Mouse (Mus musculus): ENCODE data around the gene Nfia.

The Nfia gene

GRCm38 (mm10) chr4:98057246-98057645 lies 284.7 kb downstream of the Nfia start:
- no peak for DNase-seq (ENCODE audit: low read depth, low spot score)

DNA sequence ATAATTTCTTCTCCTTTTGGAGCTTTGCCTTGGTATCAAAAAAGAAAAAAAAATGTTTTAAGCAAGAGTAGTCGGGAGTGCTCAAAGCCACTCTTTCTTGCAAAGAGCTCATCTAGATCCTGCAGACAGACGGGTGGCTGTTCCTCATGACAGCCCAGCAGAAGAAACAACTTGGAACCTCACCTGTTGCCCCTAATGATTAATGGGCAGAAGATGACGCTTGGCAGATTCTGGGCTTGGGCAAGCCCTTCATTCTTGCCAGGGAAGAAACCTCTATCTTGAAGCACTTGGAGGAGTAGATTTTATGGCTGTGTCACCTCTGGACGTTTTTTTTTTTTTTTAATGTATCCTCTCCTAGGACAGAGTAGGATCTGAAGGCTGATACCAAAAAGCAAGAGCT lies 285.2 kb downstream of the Nfia start:
- no peak for DNase-seq (ENCODE audit: low read depth, low spot score)

GRCm38 (mm10) chr4:98058182-98058581 lies 285.6 kb downstream of the Nfia start:
- DNase-seq (ENCODE audit: low read depth, low spot score) = no peak

DNA sequence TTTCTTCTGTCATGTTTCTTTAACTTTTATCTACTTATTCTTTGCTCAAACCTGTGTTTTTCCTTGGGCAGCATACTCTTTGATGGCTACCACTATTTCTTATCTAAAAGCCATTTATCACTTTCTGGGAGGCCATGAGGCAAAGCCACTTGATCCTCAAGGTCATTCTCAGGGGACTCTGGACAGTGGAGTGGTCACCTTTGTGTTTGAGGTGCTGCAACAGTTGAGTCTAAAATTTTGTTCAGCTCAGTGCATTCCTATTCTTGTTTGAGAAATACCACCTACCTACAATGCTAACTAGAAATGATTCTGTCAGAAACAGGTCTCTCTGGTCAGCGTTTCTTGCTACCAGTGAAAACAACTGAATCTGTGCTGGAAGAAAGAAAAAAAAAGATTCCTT lies 288.1 kb downstream of the Nfia start:
- DNase-seq (ENCODE audit: low read depth, low spot score) = no peak

DNA sequence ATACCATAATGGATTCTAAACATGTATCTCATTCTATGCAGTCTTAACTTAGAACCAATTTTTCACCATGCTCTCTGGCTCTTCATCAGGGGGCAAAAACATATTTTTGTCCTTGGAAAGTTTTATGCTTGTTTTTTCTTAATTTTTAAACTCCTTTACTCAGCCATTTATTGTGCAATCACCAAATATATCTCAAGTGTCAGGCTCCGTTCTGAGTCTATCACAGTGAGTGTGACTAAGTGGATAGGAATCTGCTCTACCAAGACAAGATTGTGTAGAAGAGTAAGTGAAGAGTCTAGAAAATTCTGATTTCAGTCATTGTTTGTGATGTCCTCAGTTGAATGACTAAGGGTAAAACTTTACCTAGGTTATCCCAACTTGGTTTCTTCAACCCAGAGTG lies 288.6 kb downstream of the Nfia start:
- DNase-seq (ENCODE audit: low read depth, low spot score) = no peak

GRCm38 (mm10) chr4:98063280-98063679 lies 290.7 kb downstream of the Nfia start:
- no peak for DNase-seq (ENCODE audit: low read depth, low spot score)

- no peak for DNase-seq (ENCODE audit: low read depth, low spot score)
Observed at GRCm38 (mm10) chr4:98076106-98076505, 303.6 kb downstream of the Nfia start.

GRCm38 (mm10) chr4:98076624-98077023 lies 304.1 kb downstream of the Nfia start:
- no peak for DNase-seq (ENCODE audit: low read depth, low spot score)

- no peak for DNase-seq (ENCODE audit: low read depth, low spot score)
Observed at GRCm38 (mm10) chr4:98080586-98080985, 308.1 kb downstream of the Nfia start.

- no peak for DNase-seq (ENCODE audit: low read depth, low spot score)
Observed at GRCm38 (mm10) chr4:98081962-98082361, 309.4 kb downstream of the Nfia start.

DNA sequence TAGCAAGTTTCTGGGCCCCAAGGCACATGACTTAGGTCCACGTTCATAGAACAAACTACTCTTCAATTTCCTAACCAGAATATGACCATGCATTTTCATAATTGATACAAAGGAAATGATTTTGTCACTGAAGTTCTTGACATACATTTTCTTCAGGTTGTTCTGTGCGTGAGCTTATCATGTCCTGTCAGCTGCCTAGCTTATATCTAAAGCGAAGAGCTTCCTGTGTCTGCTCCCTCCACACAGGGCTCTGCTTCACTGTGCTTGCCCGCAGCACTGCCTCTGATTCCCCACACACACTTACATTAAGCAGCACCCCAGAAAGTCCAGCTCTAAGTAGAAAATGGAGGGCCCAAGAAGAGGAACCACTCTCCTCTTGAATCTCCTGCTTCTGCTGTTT lies 310.0 kb downstream of the Nfia start:
- no peak for DNase-seq (ENCODE audit: low read depth, low spot score)

DNA sequence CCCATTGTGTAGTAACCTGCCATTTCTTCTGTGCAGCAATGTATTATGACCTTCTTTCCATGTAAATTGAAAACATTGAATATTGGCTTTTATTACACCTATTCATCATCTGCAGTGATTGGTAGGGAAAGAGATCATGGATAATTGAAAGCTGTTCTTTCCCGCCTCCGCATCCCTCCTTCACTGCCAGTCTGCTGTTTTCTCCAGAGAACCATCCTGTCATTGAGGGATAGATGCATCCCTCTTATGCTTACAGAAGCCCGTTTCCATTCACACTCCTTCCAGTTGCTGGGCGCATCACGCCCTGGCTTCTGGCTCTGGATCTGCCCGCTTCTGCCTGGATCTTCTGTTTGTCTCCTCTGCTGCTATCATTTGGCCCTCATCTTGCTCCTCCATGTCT lies 312.5 kb downstream of the Nfia start:
- DNase-seq (ENCODE audit: low read depth, low spot score) = no peak

DNA sequence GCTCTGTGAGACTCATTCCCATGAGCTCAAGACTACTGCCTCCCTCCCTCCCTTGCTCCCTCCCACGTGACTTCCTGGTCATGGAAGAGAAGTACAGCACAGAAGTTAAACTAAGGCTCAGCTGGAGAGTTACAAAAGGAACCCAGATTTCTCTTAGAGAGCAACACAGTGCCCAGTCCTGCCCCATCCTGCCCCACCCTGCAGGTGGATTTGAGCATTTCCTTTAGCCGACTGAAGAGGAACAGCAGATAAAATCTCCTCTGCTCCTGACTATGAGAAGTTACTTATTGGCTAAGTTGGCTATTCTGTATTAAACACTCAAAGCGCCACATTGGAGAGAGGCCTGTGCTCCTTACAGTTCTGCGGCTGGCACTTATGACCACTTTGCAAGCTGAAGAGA lies 314.4 kb downstream of the Nfia start:
- DNase-seq (ENCODE audit: low read depth, low spot score) = no peak

DNA sequence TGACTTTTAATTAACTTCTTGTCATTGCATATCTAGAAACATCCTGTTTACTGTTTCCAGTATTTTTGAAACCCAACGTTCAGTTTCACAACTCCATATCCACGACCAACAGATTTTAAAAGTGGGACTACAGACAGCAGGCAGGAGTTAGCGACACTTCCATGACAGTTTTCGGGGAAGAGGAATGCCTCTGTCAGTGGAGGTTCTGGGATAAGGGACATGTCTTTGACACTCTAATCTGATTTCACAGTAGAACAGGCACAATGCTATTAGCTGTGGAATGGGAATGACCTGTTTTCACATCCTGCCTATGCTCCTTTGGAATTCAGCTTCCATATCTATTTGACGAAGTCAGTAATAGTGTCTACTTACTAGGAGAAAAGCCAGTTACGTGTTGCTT lies 317.5 kb downstream of the Nfia start:
- DNase-seq (ENCODE audit: low read depth, low spot score) = no peak

- DNase-seq (ENCODE audit: low read depth, low spot score) = no peak
Observed at GRCm38 (mm10) chr4:98090586-98090985, 318.1 kb downstream of the Nfia start.

- no peak for DNase-seq (ENCODE audit: low read depth, low spot score)
Observed at GRCm38 (mm10) chr4:98091368-98091827, 318.9 kb downstream of the Nfia start.

GRCm38 (mm10) chr4:98091901-98092472 lies 319.5 kb downstream of the Nfia start:
- DNase-seq (ENCODE audit: low read depth, low spot score) = no peak

GRCm38 (mm10) chr4:98094112-98094805 lies 321.7 kb downstream of the Nfia start:
- DNase-seq (ENCODE audit: low read depth, low spot score) = no peak

GRCm38 (mm10) chr4:98095060-98095459 lies 322.5 kb downstream of the Nfia start:
- no peak for DNase-seq (ENCODE audit: low read depth, low spot score)

GRCm38 (mm10) chr4:98097013-98097566 lies 324.6 kb downstream of the Nfia start:
- DNase-seq (ENCODE audit: low read depth, low spot score) = no peak

GRCm38 (mm10) chr4:98098663-98099062 lies 326.1 kb downstream of the Nfia start:
- no peak for DNase-seq (ENCODE audit: low read depth, low spot score)

- DNase-seq (ENCODE audit: low read depth, low spot score) = no peak
Observed at GRCm38 (mm10) chr4:98099433-98099832, 326.9 kb downstream of the Nfia start.
